Mouse (Mus musculus) left cerebral cortex, postnatal 25 days (tissue): Measurements from ENCODE around the gene 1700001K19Rik. TPM values are rescaled to one million over a fixed set of nuclear protein-coding genes. Genes with fewer than 3 reads are reported as not detected.
"Not testable (repeated sequence)": the region's sequence is repeated elsewhere in the genome, so short reads cannot be mapped to it uniquely, and the experiment has no call there.

Experiments
- DNase-seq, 2 experiments: peaks; one replicate each; pipeline ENCODE4 v3.0.0; 2022; ENCODE audit warnings: low spot score in 2 of 2, mixed read lengths in 1 of 2
- intact Hi-C: fragments of 180-260 bp; cut with DNase I; formaldehyde crosslinking; loops from one replicate; pipeline ENCODE4 v1.15.1; 2025
- total RNA-seq, 2 experiments: library from RNA; stranded (reverse); gene quantifications; 2 replicates each; pipeline ENCODE4 v1.2.3; 2021

Gene 1700001K19Rik
- total RNA-seq, 2 experiments from 2014 or later = not detected

DNA sequence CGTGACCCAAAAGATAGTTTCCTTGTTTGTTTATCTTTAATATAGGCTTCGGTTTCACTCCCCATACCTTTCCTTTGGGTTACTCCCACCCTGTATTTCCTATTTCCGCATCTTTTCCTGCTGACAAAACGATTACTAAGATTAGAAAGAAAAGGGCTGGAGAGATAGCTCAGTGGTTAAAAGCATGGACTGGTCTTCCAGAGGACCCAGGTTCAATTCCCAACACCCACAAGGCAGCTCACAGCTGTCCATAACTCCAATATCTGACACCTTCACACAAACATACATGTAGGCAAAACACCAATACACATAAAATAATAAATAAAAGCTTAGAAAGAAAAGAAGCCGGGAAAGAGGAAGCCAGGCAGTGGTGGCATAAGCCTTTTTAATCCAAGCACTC lies 15.0 kb upstream of the 1700001K19Rik start:
- intact Hi-C loops = loop anchor here (5.0 kb wide), 1 partner anchor 145 kb away; the partner anchor contains the start of gene Mok

DNA sequence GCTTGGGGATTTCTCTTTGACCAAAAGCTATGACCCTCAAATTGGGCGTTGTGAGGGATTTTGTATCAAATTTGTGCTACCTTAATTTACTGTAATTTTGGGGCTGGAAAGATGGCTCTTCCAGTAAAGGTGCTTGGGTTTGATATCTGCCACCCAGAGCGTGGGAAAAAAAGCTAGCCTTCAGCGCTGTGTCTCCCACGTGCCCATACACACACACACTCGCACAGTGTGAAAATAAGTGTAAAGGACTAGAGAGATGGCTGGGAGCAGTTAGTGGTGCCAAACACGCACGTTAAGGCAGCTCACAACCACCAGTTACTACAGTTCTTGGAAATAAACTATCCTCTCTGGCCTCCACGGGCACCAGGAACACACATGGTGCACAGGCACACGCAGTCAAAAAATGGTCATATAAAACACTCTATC lies 14.6 kb upstream of the 1700001K19Rik start:
- peak; percentile 14 to 20 for DNase-seq
- intact Hi-C loops = loop anchor here (5.0 kb wide), 1 partner anchor 145 kb away; the partner anchor contains the start of gene Mok

More for the DNA sequence above, 15.0 kb upstream of the 1700001K19Rik start:
- no peak for DNase-seq

DNA sequence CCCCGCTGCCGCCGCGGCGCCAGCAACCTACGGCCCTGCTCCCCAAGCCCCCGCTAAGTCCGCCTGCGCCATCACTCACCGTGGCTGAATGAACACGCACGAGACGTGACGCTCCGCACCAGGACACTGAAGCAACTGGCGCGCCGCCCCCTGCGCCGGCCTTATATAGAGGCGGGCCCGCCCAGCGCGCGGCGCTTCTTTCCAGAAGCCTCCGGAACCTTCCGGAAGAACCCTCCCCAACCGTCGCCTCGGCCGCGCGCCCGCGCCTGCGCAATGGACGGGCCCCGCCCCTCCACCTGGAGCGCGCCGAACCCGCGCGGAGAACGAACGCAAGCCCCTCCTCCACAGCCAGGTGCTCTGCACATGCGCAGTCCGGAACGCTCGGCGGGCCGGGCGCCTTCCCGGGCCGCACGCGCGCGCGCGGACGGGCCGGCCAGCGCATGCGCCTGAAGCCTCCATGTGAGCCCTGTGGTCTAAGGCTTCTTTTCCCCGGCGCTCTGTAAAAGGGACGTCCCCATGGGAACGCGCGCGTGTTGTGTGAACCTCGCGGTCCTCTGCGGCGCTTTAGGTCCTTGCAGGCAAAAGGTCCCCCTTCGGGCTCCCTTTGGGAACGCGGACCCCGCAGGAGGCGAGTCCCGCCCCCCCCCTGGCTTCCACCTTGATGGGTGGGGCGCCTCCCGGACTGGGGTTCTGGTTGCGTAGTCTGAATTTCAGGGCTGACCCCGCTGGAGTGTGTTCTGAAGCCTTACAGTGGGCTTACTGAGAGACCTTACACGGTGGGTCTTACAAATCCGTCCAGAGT lies 14.0 kb upstream of the 1700001K19Rik start:
- peak; percentile 97 for DNase-seq
- intact Hi-C loops = loop anchor here (5.0 kb wide), 1 partner anchor 146 kb away; the partner anchor contains the start of gene Mok

DNA sequence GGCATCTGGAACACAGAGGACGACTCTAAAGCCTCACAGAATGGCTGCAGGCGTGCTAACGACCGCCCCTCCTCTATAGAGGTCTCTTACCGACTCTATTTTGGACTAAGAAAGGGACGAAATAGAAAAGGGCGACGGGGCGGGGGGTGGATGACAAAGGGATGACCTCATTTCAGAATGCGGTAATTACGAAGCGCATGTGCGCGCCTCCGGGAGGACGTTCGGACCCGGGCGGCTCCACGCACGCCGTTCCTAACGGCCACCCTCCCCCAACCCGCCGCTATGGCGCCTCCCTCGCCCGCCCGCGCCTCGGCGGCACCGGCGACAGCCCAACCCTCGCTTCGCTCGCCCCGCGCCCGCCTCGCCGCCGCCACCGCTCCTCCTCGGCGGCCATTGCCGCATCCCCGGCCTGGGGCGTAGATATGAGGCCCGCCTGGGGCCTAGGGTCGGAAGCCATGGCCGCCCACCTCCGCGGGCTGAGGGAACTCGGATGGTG lies 13.3 kb upstream of the 1700001K19Rik start:
- DNase-seq = peak; percentile 70 to 72
- intact Hi-C loops = loop anchor here (5.0 kb wide), 1 partner anchor 147 kb away; the partner anchor contains the start of gene Mok

DNA sequence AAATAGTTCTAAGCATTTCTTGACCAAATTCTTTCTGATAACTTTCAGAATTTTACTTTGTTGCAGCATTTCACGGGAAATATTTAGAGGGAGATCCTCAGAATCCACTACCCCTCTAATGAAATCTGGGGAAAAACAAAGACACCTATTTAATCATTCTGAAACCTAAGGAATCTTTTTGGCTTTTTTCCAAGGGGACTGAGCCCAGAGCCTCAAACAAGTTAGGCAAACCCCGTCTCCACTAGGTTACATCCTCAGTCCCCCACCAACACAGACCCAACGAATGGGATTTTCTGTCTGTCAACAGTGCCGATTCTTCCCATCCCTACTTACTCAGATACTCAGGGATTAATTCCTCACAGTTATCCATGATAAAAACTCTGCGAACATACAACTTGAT lies 11.0 kb upstream of the 1700001K19Rik start:
- DNase-seq, intact Hi-C loops: not testable (repeated sequence)

DNA sequence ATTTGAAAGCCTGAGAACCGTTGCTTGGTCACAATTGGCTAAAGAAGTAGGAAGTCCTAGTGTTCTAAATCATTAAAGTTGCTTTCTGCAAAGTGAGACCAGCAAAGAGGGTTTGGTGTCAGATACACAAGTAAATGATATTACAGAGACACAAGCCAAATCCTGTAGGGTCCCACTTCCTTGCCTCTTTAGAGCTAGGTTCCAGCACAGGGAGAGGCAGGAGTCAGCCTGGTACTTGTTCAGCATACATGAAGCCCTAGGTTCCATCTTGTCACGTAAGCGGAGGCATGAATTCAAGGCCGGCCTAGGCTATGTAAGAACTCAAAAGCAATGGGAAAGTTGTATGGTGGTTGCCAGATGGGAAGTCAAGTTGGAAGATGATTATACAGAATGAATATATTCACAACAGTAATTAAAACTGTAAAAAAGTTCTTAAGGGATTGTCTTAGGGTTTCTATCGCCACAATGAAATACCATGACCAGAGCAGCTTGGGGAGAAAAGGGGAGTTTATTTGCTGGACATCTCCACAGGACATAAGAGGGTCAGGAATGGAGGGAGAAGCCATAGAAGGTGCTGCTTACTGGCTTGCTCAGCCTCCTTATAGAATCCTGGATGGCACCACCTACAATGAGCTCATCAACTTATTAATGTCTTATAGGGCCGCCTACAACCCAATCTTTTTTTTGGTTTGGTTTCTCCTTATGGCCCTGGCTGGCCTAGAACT lies 7.7 kb upstream of the 1700001K19Rik start:
- intact Hi-C loops = no loop called here
- no peak for DNase-seq

DNA sequence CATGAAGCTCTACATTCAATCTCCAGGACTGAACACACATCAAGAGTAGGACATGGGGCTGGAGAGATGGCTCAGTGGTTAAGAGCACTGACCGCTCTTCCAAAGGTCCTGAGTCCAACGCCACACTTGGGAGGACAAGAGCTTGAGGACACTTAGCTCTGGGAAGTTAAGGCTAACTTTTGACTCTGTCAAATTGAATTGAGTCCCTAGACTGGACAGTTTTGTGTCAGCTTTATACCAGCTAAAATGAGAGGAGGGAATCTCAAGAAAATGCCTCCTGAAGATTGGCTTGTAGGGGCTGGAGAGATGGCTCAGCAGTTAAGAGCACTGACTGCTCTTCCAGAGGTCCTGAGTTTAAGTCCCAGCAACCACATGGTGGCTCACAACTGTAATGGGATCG lies 6.5 kb upstream of the 1700001K19Rik start:
- DNase-seq, intact Hi-C loops: not testable (repeated sequence)

DNA sequence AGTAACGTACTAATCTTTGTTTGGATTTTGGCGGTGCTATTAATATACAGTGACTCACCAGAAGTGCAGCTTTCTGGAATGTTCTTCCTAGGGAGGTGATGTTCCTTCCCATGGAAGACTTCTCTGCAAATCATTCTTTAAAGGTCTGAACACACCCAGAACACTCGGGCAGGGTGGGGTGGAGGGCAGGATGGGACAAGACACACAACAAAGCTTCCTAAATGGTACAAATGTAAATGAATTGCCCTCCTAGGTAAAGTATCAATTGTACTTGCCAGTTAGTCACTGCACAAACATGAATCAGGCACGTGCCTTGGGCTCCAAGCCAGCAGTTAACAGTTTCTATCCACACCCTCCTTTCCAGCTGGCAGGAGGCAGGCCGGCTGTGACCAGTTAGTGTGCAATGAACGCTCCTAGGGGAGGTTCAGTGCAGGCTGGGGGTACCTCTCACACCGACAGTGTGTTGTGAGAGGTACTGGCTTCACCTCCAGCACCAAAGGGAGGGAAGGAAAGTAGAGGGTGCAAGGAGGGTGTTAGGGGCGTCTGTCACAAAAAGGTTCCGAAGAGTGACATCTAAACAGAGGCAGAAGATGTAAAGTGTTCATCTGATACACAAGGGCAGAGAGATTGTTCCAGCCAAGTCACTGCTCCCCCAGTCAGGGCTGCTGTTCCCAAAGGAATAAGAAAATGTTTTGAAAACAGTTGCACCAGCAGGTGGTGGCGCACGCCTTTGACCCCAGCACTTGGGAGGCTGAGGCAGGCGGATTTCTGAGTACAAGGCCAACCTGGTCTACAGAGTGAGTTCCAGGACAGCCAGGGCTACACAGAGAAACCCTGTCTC lies 5.7 kb upstream of the 1700001K19Rik start:
- intact Hi-C loops = no loop called here

DNA sequence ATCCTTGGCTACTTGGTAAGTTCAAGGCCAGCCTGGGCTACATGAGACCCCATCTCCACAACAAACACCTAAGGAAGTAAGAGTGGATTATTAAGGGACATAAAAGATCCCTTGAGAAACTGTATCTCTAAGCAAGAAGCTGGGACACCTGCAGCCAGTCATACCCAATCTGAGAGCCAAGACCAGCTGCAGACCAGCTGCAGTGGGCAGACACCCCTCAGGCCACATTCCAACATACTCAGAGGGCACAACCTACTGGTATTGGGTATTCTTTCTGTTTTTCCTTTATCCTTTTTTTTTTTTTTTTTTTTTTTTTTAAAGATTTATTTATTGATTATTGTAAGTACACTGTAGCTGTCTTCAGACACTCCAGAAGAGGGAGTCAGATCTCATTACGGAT lies 1.2 kb upstream of the 1700001K19Rik start:
- no peak for DNase-seq
- intact Hi-C loops = no loop called here

More for the DNA sequence above, 5.7 kb upstream of the 1700001K19Rik start:
- DNase-seq = peak; percentile 50 to 59

DNA sequence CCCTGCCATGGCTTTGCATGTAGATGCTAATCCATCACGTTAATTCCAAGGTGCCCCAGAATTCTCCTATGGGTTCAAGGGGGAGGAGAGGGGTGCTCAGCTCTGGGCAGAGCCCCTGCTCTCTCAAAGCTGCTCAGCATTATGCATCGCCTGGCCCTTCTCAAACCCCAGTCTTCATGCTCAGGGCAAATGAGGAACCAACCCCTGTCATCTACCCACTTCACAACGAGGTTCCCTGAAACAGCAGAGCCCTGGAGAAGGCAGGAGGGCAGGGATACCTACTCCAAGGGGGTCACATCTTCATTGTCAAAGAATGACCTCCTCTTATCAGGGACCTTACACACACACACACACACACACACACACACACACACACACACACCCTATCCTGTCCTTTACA lies 541 bp downstream of the 1700001K19Rik start:
- intact Hi-C loops = no loop called here
- DNase-seq = no peak

DNA sequence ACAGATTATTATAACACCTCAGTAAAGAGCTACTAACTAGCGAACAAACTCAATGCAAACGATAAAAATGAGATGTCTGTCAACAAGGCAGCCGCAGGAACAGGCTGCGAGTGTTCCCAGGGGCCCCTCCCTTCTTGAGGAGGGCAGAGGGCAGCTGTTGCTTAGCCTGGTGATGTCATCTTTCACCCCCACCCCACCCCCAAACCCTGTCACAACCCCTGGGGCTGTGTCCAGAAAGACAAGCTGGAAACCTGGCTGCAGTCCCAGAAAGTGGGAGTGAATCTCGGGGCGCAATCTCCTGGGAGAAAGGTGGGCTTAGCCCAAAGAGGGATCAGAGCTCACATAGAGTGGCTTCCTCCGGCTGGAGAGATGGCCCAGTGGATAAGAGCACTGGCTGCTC lies 1.2 kb downstream of the 1700001K19Rik start:
- intact Hi-C loops = no loop called here
- DNase-seq = no peak

DNA sequence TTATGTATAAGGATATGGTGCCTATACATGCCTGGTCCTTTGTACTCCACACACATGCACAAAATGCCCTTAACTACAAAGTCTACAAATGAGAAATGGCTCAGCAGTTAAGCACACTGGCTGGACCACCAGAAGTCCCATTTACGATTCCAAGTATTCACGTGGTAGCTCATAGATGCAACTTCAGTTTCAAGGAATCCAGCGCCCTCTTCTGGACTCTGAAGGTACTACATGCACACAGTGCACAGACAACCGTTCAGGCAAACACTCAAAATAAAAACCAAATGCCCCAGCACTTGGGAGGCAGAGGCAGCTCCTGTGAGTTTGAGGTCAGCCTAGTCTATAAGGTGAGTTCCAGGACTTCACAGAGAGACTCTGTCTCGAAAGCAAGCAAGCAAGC lies 8.2 kb downstream of the 1700001K19Rik start:
- DNase-seq = no peak
- intact Hi-C loops = no loop called here

DNA sequence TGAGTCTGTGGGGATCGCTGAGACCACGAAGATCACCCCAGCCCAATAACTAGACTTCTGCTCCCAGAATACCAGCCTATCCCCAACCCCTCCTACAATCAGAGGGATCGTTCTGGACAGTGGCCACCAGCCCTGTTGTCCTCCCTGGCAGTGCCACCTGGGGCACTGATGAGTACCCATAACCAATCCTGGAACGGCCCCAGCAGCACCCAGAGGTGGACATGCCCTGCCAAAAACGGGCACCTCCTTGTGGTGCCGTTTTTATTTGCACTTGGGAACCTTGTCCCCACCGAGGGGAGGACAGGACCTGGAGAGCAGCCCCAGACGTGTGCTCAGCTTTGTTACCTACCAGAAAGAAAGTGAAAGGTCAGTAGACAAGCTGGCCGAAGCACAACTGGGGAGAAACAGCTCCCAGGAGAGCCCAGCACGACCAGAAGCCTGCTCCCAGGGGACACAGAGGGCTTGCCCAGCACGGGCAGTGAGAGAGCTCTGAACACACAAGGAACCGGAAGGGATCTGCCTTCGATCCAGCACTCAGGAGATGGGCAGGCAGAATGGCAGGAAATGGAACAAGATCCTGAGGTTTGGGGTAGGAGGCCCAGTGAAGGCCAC lies 14.8 kb downstream of the 1700001K19Rik start:
- DNase-seq = no peak
- intact Hi-C loops = loop anchor here (5.0 kb wide), 1 partner anchor 35 kb away; no protein-coding TSS in a partner anchor

DNA sequence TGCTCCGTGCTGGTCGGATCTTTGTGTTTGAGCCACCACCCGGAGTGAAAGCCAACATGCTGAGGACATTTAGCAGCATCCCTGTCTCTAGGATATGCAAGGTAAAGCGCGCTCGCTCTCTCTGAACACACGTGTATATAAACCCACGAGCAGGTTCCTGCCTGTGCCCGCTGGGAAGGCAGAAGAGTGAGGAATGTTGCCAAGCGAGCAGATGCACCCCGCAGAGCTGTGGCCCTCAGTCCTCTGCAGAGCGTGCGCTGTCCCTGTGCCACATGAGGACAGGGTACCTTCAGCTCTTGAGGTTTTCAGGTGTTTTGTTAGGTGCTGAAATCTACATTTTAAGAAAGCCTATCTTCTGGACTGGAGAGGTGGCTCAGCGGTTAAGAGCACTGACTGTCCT lies 20.7 kb downstream of the 1700001K19Rik start:
- no peak for DNase-seq
- intact Hi-C loops = no loop called here

DNA sequence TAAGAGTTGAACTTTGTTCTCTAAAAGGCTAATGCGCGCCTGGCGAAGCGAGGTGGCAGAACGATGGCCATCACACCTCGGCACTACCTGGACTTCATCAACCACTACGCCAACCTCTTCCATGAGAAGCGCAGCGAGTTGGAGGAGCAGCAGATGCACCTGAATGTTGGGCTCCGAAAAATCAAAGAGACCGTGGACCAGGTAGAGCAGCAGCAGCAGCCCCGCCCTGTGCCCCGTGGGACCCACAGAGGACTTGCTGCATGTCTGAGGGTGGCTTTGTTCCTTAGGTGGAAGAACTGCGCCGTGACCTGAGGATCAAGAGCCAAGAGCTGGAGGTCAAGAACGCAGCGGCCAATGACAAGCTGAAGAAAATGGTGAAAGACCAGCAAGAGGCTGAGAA lies 31.0 kb downstream of the 1700001K19Rik start:
- no peak for DNase-seq
- intact Hi-C loops = loop anchor here (5.0 kb wide), 1 partner anchor 34 kb away; no protein-coding TSS in a partner anchor

DNA sequence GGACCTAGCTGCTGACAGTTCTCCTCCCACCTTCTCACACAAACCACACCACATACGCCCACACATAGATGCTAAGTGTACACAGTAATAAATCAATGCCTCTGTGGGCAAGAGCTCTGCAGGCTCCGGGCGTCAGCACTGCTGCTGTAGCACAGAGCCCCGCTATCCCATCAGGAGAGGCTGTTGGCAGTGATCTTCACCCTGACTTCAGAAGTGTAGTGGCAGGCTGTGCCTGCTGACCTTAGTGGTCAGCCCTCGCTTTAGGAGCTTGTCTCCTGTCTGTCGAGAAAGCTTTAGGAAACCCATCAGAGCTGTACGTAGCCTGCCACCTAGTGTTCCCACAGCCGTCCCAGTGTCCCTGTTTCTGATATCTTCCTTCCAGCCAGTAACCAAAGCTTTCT lies 32.2 kb downstream of the 1700001K19Rik start:
- intact Hi-C loops = loop anchor here (5.0 kb wide), 1 partner anchor 33 kb away; no protein-coding TSS in a partner anchor
- peak; percentile 51 to 70 for DNase-seq

DNA sequence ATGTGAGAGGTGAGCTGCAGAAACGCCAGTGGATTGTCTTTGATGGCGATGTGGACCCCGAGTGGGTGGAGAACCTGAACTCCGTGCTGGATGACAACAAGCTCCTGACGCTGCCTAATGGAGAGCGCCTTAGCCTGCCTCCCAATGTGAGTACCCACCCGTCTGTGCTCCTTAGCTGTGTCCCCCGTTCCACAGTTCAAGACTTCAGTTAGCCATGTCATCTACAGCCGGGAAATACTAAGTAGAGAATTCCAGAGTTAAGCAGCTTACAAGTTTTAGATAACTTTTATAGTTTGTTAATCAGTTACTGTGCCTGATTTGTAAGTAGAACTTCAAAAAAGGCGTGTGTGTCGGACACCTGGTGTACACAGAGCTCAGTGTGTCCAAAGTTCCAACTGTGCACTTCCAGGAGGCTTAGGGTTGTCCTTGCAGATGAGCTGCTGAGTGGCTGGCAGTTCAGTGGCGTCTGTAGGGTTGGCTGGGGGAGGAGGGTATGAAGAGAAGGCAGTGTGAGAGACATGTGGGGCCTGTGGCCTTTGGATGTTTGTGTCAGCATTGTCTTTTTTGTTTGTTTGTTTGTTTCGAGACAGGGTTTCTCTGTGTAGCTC lies 44.8 kb downstream of the 1700001K19Rik start:
- intact Hi-C loops = no loop called here
- no peak for DNase-seq

DNA sequence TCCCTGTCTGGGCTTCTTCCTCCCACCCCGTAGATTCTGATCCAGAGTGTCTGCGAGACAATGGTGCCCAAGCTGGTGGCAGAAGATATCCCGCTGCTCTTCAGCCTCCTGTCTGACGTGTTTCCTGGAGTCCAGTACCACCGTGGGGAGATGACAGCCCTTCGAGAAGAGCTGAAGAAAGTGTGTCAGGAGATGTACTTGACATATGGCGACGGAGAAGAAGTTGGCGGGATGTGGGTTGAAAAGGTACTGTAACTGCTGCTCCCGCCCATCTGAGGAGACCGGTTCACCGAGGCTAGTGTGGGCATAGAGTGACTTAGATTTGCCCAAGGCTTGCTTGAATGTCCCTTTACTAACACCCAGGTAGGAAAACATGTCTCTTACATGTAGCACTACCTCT lies 46.1 kb downstream of the 1700001K19Rik start:
- intact Hi-C loops = no loop called here
- peak in 1 of 2 experiments; percentile 79 for DNase-seq
